Mouse (Mus musculus): Measurements from ENCODE around the gene Pde4dip.

Pde4dip gene

GRCm38 (mm10) chr3:97900516-97901490 lies 12.3 kb upstream of the Pde4dip start, which contains the start of gene Sec22b:
Gene Sec22b, plus strand, starts transcription at chr3:97901190.
- DNase-seq (ENCODE audit: low spot score): peak; percentile 75

GRCm38 (mm10) chr3:97898381-97898780 lies 9.9 kb upstream of the Pde4dip start:
- no peak for DNase-seq (ENCODE audit: low spot score)

GRCm38 (mm10) chr3:97894695-97895094 lies 6.2 kb upstream of the Pde4dip start:
- peak; percentile 14 for DNase-seq (ENCODE audit: low spot score)

- DNase-seq (ENCODE audit: low spot score): no peak
Measured at GRCm38 (mm10) chr3:97890205-97890604, 1.7 kb upstream of the Pde4dip start.

- no peak for DNase-seq (ENCODE audit: low spot score)
Measured at GRCm38 (mm10) chr3:97887785-97888167, 731 bp downstream of the Pde4dip start.

- no peak for DNase-seq (ENCODE audit: low spot score)
Measured at GRCm38 (mm10) chr3:97881576-97881975, 6.9 kb downstream of the Pde4dip start.

- peak; percentile 45 for DNase-seq (ENCODE audit: low spot score)
Measured at GRCm38 (mm10) chr3:97879222-97879621, 9.3 kb downstream of the Pde4dip start.

- no peak for DNase-seq (ENCODE audit: low spot score)
Measured at GRCm38 (mm10) chr3:97876259-97876658, 12.2 kb downstream of the Pde4dip start.

GRCm38 (mm10) chr3:97874777-97875176 lies 13.7 kb downstream of the Pde4dip start:
- no peak for DNase-seq (ENCODE audit: low spot score)

GRCm38 (mm10) chr3:97869730-97870129 lies 18.8 kb downstream of the Pde4dip start:
- DNase-seq (ENCODE audit: low spot score): no peak

GRCm38 (mm10) chr3:97868733-97869132 lies 19.8 kb downstream of the Pde4dip start:
- DNase-seq (ENCODE audit: low spot score): no peak

- DNase-seq (ENCODE audit: low spot score): peak; percentile 7
Measured at GRCm38 (mm10) chr3:97868024-97868689, 20.4 kb downstream of the Pde4dip start.

- no peak for DNase-seq (ENCODE audit: low spot score)
Measured at GRCm38 (mm10) chr3:97867221-97868023, 21.1 kb downstream of the Pde4dip start.

GRCm38 (mm10) chr3:97866696-97867095 lies 21.8 kb downstream of the Pde4dip start:
- no peak for DNase-seq (ENCODE audit: low spot score)

GRCm38 (mm10) chr3:97860820-97861451 lies 27.6 kb downstream of the Pde4dip start:
- DNase-seq (ENCODE audit: low spot score): no peak

- DNase-seq (ENCODE audit: low spot score): no peak
Measured at GRCm38 (mm10) chr3:97859400-97859799, 29.1 kb downstream of the Pde4dip start.

GRCm38 (mm10) chr3:97854575-97855384 lies 33.7 kb downstream of the Pde4dip start:
- no peak for DNase-seq (ENCODE audit: low spot score)

- DNase-seq (ENCODE audit: low spot score): no peak
Measured at GRCm38 (mm10) chr3:97851803-97852202, 36.7 kb downstream of the Pde4dip start.

- DNase-seq (ENCODE audit: low spot score): no peak
Measured at GRCm38 (mm10) chr3:97847626-97848025, 40.9 kb downstream of the Pde4dip start.

GRCm38 (mm10) chr3:97846448-97846847 lies 42.1 kb downstream of the Pde4dip start:
- DNase-seq (ENCODE audit: low spot score): no peak

- no peak for DNase-seq (ENCODE audit: low spot score)
Measured at GRCm38 (mm10) chr3:97844821-97845201, 43.7 kb downstream of the Pde4dip start.
